In the genomic region with DNA sequence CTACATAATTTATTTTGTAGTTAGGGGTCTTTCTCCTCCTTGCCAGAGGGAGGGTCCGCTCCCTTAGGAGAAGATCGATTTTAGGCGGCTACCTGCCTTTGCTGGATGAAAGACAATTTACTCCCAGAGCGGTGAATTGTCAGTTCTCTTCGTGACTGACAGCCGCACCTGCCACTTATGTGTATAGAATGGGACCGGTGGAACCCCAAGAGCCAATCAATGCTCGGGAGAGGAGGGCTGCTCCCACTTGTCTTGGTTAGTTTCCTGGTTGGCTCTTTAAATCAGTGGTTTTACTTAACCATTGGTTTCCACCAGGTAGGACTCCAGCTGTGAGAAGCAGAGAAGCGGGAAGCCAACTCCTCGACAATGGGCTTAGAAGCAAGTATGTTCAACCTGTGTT, we compare ENCODE assay signal across 8 mouse cellular contexts. TPM values are rescaled to one million over a fixed set of nuclear protein-coding genes. Genes with fewer than 3 reads are reported as not detected.
DNase-seq lines count a peak whose midpoint lies in the region; ATAC-seq and TF ChIP-seq lines count a peak whose summit lies in the region.

No protein-coding gene starts in this region.

- TF ChIP-seq CTCF in cerebellum, adult 2 months (IDR thresholded peaks at IDR 0.05; ENCODE audit: borderline replicate concordance, insufficient read depth, low read depth, low read length), result no peak
- no peak for TF ChIP-seq CTCF in intestine, postnatal 0 days (IDR thresholded peaks at IDR 0.05; ENCODE audit: low read depth)

- no peaks in the 10 kb centered on the region for H3K9me3 ChIP-seq in intestine, postnatal 0 days (ENCODE audit: control insufficient read depth)
- H3K9me3 ChIP-seq in stomach, embryonic 14.5 days (ENCODE audit: control insufficient read depth, low read depth, low read length), result no peaks in the 10 kb centered on the region

- TF ChIP-seq POLR2A in cerebellum, adult 2 months (IDR thresholded peaks at IDR 0.05; ENCODE audit: borderline replicate concordance, insufficient read depth, low read length), result no peak

- DNase-seq in 3T3-L1 (ENCODE audit: low read depth, low spot score), result peak; percentile 4
- peak; percentile 87 to 90 for DNase-seq in cerebellum, adult 2 months
- DNase-seq in left cerebral cortex, postnatal 14 days (ENCODE audit: low spot score in 2 of 2), result peak; percentile 83 to 89
- peak; percentile 47 for DNase-seq in mesoderm, embryonic 11.5 days (ENCODE audit: low read depth, low spot score)

- no peaks in the 10 kb centered on the region for H3K27me3 ChIP-seq in cerebellum, adult 2 months (ENCODE audit: control insufficient read depth, insufficient read depth, low read length)
- no peaks in the 10 kb centered on the region; the same call in 1 of the 2 replicates for H3K27me3 ChIP-seq in intestine, postnatal 0 days (replicated peaks; ENCODE audit: control insufficient read depth, insufficient read depth, low read length)
- no peaks in the 10 kb centered on the region for H3K27me3 ChIP-seq in stomach, embryonic 14.5 days (ENCODE audit: control insufficient read depth, insufficient read depth, low read length)

- no peak overlapping the region for H3K9ac ChIP-seq in intestine, postnatal 0 days (ENCODE audit: low read depth, low read length)
- no peak overlapping the region for H3K9ac ChIP-seq in stomach, embryonic 14.5 days (replicated peaks; ENCODE audit: low read depth, low read length)

- peak overlapping the region; percentile 96 for H3K4me2 ChIP-seq in intestine, postnatal 0 days (replicated peaks; ENCODE audit: low read depth)
- H3K4me2 ChIP-seq in stomach, embryonic 14.5 days (replicated peaks; ENCODE audit: low read depth, low read length), result peak overlapping the region; percentile 98

- intact Hi-C loops in left cerebral cortex, postnatal 14 days (cut with DNase I), result loop anchor here (5.0 kb wide), 1 partner anchor 49 kb away; no protein-coding TSS in a partner anchor

- no peaks in the 10 kb centered on the region for H3K4me1 ChIP-seq in cerebellum, adult 2 months (ENCODE audit: control insufficient read depth, insufficient read depth, low read length)
- H3K4me1 ChIP-seq in intestine, postnatal 0 days (replicated peaks; ENCODE audit: control insufficient read depth, insufficient read depth, low read length), result no peaks in the 10 kb centered on the region
- H3K4me1 ChIP-seq in stomach, embryonic 14.5 days (ENCODE audit: control insufficient read depth, insufficient read depth, low read length), result no peaks in the 10 kb centered on the region

- no peaks in the 10 kb centered on the region for H3K36me3 ChIP-seq in intestine, postnatal 0 days (ENCODE audit: control insufficient read depth, insufficient read depth)
- no peaks in the 10 kb centered on the region for H3K36me3 ChIP-seq in stomach, embryonic 14.5 days (ENCODE audit: control insufficient read depth, insufficient read depth, low read length)

- peak overlapping the region; percentile 74 for H3K4me3 ChIP-seq in cerebellum, adult 2 months (replicated peaks; ENCODE audit: insufficient read depth, low read depth, low read length)
- peak overlapping the region; percentile 55 for H3K4me3 ChIP-seq in intestine, postnatal 0 days (ENCODE audit: low read depth, low read length)
- H3K4me3 ChIP-seq in stomach, embryonic 14.5 days (ENCODE audit: low read depth, low read length), result peak overlapping the region; percentile 63; the same call in 1 of the 2 replicates

- H3K27ac ChIP-seq in cerebellum, adult 2 months (ENCODE audit: insufficient read depth, low read length), result no peak overlapping the region
- no peak overlapping the region for H3K27ac ChIP-seq in intestine, postnatal 0 days (ENCODE audit: low read depth, low read length)
- H3K27ac ChIP-seq in stomach, embryonic 14.5 days (ENCODE audit: low read length), result no peak overlapping the region

- ATAC-seq in frontal cortex, adult (ENCODE audit: low TSS enrichment), result peak; percentile 85
- peak; percentile 84 for ATAC-seq in intestine, postnatal 0 days
- ATAC-seq in stomach, embryonic 14.5 days (ENCODE audit: insufficient number of reproducible peaks, insufficient read depth, low FRiP score, low read depth), result peak; percentile 75
- ATAC-seq in inflammation-experienced regulatory T-cells, adult 6 months, result no peak

- WGBS in cerebellum, adult 2 months, result 4% methylated on average over 10 of the region's 10 CpGs
- 7% methylated on average over 10 of the region's 10 CpGs for WGBS in intestine, postnatal 0 days
- WGBS in stomach, embryonic 14.5 days, result 9% methylated on average over 10 of the region's 10 CpGs

RNA-seq across cellular contexts. Expression of a gene that starts 1.1 kb away (rescaled TPM):
- polyA plus RNA-seq in cerebellum, adult 2 months (2012; rRNA removed), result 15.1 and 17.3 TPM in 2 replicates
- 3.0 and 3.1 TPM in 2 replicates for polyA plus RNA-seq in intestine, postnatal 0 days (2015; fragmentation: Nextera tagmentation; extraction: Ambion mirVana)
- 100 to 1,000 TPM; 233 to 251 TPM for total RNA-seq in left cerebral cortex, postnatal 14 days (2021)
- polyA plus RNA-seq in stomach, embryonic 14.5 days (2014; fragmentation: Nextera tagmentation; extraction: Ambion mirVana), result 7.7 and 8.4 TPM in 2 replicates
- polyA plus RNA-seq in inflammation-experienced regulatory T-cells, adult 6 months (2017; shearing (Covaris generic)), result under 1 TPM in 1 of 3 experiments, not detected in 2; 0.27 TPM

Comparison
In these comparisons a context has a peak if more than half of its experiments do, and no peak if none do; other contexts are left out.
1. DNase-seq: peak in every context shown above with its lines; median percentile 88 in cerebellum, adult 2 months; 86 in left cerebral cortex, postnatal 14 days; 47 in mesoderm, embryonic 11.5 days; 4 in 3T3-L1.